Mouse (Mus musculus): ENCODE results near the gene Inpp5a. TPM values are rescaled to one million over a fixed set of nuclear protein-coding genes. Genes with fewer than 3 reads are reported as not detected.

The Inpp5a gene
- total RNA-seq, 2 experiments from 2014 or later, result 59.4 to 64.1 TPM

DNA sequence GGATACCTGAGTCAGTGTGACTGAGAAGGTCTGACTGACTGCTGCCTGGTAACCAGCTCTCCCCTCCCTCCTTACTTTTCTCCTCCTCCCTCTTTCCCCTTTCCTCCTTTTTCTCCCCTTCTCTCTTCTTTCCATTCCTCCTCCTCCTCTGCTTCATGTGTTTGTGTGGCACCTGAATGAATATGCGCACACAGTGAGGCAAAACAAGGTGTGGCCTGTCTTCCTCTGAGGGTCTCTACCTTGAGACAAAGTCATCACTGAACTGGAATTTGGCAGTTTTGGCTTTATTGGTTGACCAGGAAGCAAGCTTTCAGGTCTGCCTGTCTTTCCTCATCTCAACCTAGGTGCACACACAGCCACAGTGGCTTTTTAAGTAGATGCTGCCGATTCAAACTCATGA, 147.9 kb downstream of the Inpp5a start:
- no peak for DNase-seq

DNA sequence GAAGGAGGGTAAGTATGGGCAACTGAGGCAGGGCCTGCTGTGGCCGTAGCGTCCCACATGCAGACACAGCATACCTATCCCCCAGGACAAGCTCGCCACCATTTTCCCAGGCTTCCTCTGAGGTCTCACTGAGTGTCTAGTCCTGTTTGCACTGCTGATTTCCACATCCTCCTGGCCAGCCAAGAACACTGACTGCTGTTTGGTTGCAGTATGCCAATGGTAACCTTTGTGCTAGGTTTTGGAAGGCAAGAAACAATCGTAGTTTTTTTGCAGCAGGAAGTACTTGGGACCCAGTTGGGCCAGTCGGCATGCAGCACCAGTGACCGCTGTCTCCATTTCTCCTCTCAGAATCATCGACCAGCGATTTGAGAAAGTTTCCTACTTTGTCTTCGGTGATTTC, 148.9 kb downstream of the Inpp5a start:
- DNase-seq, result no peak

- DNase-seq, result peak; percentile 29
Measured at GRCm38 (mm10) chr7:139538541-139538940, 149.6 kb downstream of the Inpp5a start.

DNA sequence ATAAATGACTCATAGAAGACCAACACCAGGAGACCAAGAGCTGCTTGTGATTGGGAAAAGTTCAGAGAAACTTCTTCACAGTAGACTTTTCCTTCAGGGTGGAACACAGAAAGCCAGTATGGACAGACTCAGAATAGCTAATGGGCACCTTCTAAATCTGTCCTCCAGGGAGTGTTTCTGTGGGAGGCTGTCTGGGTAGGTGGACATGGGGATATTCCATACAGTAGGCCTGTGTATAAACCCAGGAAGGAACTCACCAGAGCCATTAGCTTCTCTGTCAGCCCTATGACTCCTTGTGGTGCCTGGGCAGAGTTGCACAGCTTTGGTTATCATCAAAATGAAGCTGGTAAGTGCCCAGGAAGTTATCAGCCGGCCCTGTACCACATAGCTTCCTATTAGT, 151.7 kb downstream of the Inpp5a start:
- no peak for DNase-seq

- DNase-seq, result no peak
Measured at GRCm38 (mm10) chr7:139541422-139541821, 152.5 kb downstream of the Inpp5a start.

GRCm38 (mm10) chr7:139544706-139545625, 156.1 kb downstream of the Inpp5a start:
- DNase-seq, result no peak

- DNase-seq, result no peak
Measured at GRCm38 (mm10) chr7:139547325-139547724, 158.4 kb downstream of the Inpp5a start.

- DNase-seq, result no peak
Measured at GRCm38 (mm10) chr7:139550086-139550783, 161.3 kb downstream of the Inpp5a start.

- DNase-seq, result no peak
Measured at GRCm38 (mm10) chr7:139551519-139551918, 162.6 kb downstream of the Inpp5a start.

GRCm38 (mm10) chr7:139556331-139556730, 167.4 kb downstream of the Inpp5a start:
- DNase-seq, result no peak

- no peak for DNase-seq
Measured at GRCm38 (mm10) chr7:139556746-139557526, 168.0 kb downstream of the Inpp5a start.

DNA sequence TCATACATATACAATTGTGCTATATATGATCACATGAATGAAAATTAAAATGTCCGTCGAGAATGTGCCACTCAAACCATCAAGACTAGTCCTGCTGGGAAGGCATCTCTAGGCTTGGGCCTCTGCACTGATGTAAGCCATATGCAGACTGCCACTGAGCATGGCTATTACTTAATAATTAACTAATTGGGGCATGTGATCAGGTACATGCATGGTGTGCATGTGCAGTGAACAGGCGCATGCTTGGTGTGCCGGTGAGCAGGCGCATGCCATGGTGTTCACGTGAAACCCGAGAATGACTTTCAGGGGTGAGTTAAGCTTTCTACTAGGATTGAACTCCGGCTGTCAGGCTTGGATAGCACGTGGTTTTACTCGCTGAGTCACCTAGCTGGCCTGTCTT, 170.8 kb downstream of the Inpp5a start:
- no peak for DNase-seq

- no peak for DNase-seq
Measured at GRCm38 (mm10) chr7:139563425-139563824, 174.5 kb downstream of the Inpp5a start.

GRCm38 (mm10) chr7:139564161-139564560, 175.3 kb downstream of the Inpp5a start:
- DNase-seq, result no peak

DNA sequence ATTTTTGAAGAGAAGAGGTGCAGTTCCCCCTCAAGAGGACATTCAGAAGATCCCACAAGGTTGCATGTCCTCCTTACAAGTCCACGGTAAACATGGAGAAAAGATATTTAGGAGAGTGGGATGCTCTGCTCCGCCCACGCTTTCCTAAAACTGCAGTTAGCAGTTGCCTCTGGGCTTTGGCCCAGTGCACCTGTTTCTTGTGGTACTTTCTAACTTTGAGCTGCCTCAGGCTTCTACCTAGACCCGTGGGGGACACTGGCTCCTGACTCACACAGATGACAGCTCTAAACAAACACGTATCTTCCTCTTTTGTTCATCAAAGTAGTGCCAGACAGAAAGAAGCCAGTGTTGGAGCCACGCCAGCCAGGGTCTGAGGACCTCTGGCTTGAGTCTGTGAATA, 177.1 kb downstream of the Inpp5a start:
- DNase-seq, result no peak

GRCm38 (mm10) chr7:139566533-139566932, 177.6 kb downstream of the Inpp5a start:
- DNase-seq, result no peak

DNA sequence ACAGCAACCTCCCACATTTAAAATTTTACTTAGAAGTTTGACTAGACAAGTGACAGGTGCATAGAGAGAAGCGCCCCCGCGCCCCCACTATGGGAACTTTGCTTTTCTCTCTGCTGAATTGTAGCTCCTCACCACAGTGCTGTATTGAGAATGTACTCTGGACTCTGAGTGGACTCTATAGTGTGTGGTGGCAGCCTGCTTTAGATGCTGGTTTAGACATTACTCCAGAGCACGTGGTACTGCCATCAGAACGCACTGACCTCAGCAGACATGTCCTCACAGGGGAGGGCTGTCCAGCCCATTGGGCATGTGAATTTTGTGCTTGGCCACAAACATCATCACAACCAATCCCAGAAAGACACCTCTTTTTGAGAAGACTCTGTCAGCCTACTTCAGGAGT, 181.9 kb downstream of the Inpp5a start:
- DNase-seq, result no peak

DNA sequence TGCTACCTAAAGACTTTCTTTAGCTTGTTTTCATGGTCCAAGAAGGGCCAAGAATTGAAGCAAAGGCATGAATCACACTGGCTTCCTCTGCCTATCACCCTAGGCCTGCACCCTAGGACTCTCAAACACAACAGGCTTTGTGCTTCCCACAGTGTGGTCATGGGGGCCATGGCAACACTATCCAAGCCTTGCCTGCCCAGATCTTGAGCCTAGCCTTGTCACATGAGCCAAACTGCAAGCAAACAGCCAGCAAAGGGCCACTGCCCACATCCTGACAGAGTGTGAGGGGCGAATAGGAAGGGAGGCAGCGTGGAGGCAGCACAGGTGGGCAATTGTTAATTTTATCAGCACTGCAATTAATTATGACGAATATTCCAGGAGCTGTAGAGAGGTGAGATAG, 183.8 kb downstream of the Inpp5a start:
- no peak for DNase-seq

- no peak for DNase-seq
Measured at GRCm38 (mm10) chr7:139576064-139576686, 187.3 kb downstream of the Inpp5a start.

GRCm38 (mm10) chr7:139579261-139579905, 190.5 kb downstream of the Inpp5a start:
- peak; percentile 36 for DNase-seq

All from adrenal gland, postnatal 10 days (tissue).